Mouse (Mus musculus) limb, embryonic 14.5 days (tissue): ENCODE results near the gene 1700024P04Rik. TPM values are rescaled to one million over a fixed set of nuclear protein-coding genes. Genes with fewer than 3 reads are reported as not detected.

Experiments
- ATAC-seq: fragments of 200-750 bp; cut with Nextera tagmentation; 2 replicates; pipeline ENCODE4 v1.8.0; 2017; ENCODE audit warnings: low read depth, moderate number of reproducible peaks, moderate TSS enrichment; ENCODE audit not compliant: low FRiP score
- DNase-seq: peaks from one replicate; pipeline ENCODE4 v3.0.0-alpha.2; 2015; ENCODE audit warnings: low spot score
- H3K27ac ChIP-seq: fragments of 300-500 bp; sonication (generic); replicated peaks from 2 replicates; pipeline ENCODE4 v1.5.1; 2014; ENCODE audit warnings: low read depth, mild to moderate bottlenecking, low read length, moderate library complexity, mixed read lengths
- H3K27me3 ChIP-seq: fragments of 300-500 bp; sonication (generic); 2 replicates; pipeline ENCODE4 v1.6.1; 2014; ENCODE audit warnings: low read length, mixed read lengths; ENCODE audit not compliant: control insufficient read depth, insufficient read depth
- H3K36me3 ChIP-seq: fragments of 300-500 bp; sonication (generic); 2 replicates; pipeline ENCODE4 v1.6.1; 2014; ENCODE audit warnings: mild to moderate bottlenecking, low read length, moderate library complexity, mixed read lengths; ENCODE audit not compliant: control insufficient read depth, insufficient read depth
- H3K4me1 ChIP-seq: fragments of 300-500 bp; sonication (generic); 2 replicates; pipeline ENCODE4 v1.6.1; 2014; ENCODE audit warnings: antibody characterized with exemption, low read length, mixed read lengths; ENCODE audit not compliant: control insufficient read depth, insufficient read depth
- H3K4me2 ChIP-seq: fragments of 300-500 bp; sonication (generic); replicated peaks from 2 replicates; pipeline ENCODE4 v1.6.1; 2014; ENCODE audit warnings: low read depth, mild to moderate bottlenecking, low read length, moderate library complexity; ENCODE audit not compliant: severe bottlenecking
- H3K4me3 ChIP-seq: fragments of 300-500 bp; sonication (generic); replicated peaks from 2 replicates; pipeline ENCODE4 v1.5.1; 2014; ENCODE audit warnings: low read length
- H3K9ac ChIP-seq: fragments of 300-500 bp; sonication (generic); 2 replicates; pipeline ENCODE4 v1.6.1; 2014; ENCODE audit warnings: mild to moderate bottlenecking, low read depth, low read length, moderate library complexity; ENCODE audit not compliant: severe bottlenecking
- H3K9me3 ChIP-seq: fragments of 300-500 bp; sonication (generic); 2 replicates; pipeline ENCODE4 v1.6.1; 2016; ENCODE audit warnings: low read length; ENCODE audit not compliant: control insufficient read depth
- POLR2A ChIP-seq: fragments of 200-500 bp; IDR thresholded peaks from 2 replicates; pipeline ENCODE4 v1.8.0; 2012; ENCODE audit warnings: inconsistent platforms, mild to moderate bottlenecking, moderate library complexity, borderline replicate concordance; ENCODE audit not compliant: insufficient read depth, insufficient read length; ENCODE audit errors: extremely low read depth
- WGBS: fragments of 180-500 bp; shearing (Covaris S2); extraction: QIAGEN DNeasy Blood & Tissue Kit; methylation state at CpG from one replicate; pipeline ENCODE4 v1.1.7; 2014; 5-methylcytosine and 5-hydroxymethylcytosine counted together
- polyA plus RNA-seq, 2 experiments: library from polyadenylated mRNA; depleted of rRNA in 1 of 2; stranded (reverse) in 1 of 2; unstranded in 1 of 2; fragments of >200 nt; fragmentation: Nextera tagmentation in 1 of 2; extraction: Ambion mirVana in 1 of 2; gene quantifications; 2 replicates each; pipeline versions ENCODE4 v1.2.1 to v1.2.3; 2012 to 2014

1700024P04Rik gene
- polyA plus RNA-seq, 2 experiments, result not detected

GRCm38 (mm10) chr13:99021181-99021580, 36.8 kb upstream of the 1700024P04Rik start:
- Histone ChIP-seq H3K4me1 (peaks cover 6% of the 10 kb centered on the region; the same call in 1 of the 2 replicates), H3K4me3 (no peak overlapping the region), H3K9me3 (no peaks in the 10 kb centered on the region), H3K36me3 (no peaks in the 10 kb centered on the region), H3K27ac (no peak overlapping the region), H3K27me3 (no peaks in the 10 kb centered on the region), H3K4me2 (no peak overlapping the region), H3K9ac (no peak overlapping the region)
- DNase-seq (no peak), ATAC-seq (no peak)
- no peak for TF ChIP-seq POLR2A
- WGBS, result 52% methylated on average over 6 of the region's 6 CpGs

DNA sequence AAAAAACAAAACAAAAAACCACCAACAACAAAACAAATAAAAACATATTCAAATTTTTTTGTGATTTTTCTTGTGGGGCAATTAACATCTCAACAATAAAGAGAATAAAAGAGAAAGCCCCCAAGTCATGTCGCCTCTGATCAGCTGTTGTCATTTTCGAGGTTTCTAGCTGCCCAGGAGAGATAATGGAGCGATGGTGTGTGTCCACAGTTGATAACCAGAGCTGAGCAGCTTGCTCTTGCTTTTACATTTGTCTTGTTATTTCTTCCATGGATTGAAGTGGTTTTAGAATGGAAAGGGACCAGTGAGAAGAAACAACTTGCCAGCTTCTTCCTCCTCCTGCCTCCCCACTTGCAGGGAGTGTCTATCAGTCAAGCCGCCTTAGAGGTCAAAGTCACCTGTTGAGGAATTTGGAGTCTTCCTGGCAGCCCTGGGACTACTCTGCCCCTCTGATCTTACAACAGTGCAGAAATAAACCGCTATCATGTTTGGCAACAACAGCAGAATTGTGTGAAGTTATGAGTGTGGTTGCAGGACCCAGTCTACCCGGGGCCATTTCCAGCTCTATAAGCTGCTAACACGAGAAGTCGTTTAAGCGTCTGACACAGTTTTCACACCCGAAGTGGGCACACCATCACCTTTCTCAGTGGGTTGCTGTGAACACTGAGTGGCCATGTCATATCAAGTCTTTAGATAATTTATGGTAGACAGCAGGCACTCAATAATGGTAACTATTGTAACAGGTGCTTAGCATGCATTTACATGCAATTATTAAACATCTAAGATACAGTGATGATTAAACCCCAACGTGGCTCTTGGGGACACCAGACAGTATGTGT, 35.7 kb upstream of the 1700024P04Rik start:
- H3K9ac ChIP-seq, result no peak overlapping the region

DNA sequence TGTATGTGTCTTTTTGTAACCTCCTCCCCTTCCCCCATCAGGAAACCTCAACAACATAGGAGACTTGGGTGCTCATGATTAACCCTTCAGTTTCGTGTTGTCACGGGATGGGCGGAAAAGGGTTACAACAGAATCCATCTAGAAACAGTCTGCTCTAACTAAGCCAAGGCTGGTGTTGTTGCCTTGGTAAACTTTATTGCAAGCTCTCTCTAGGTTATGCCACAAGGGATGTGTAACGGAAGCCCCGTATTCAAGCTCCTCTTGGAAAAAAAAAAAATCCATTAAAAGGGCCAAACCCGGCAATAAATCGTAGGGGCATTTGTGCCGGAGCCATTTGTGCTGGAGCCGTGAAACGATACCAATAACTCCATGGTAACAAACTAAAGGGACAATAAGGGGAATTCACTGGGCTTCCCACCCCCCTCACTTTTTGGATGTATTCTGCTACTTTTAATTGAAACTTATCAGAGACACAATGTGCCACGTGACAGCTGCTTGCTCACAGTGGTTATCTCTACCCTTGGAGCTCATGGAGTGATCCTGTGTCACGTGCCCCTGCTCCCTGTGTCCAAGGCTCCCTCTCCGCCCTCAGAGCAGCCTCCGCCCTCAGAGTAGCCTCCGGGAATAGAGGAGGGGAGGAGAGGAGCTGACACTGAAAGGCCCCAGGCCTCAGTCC, 34.3 kb upstream of the 1700024P04Rik start:
- WGBS, result 35% methylated on average over 15 of the region's 15 CpGs
- ATAC-seq, result no peak

More for the DNA sequence above, 35.7 kb upstream of the 1700024P04Rik start:
- WGBS, result 86% methylated on average over 11 of the region's 11 CpGs
- no peak for DNase-seq
- Histone ChIP-seq H3K9me3 (no peaks in the 10 kb centered on the region), H3K27ac (no peak overlapping the region), H3K4me1 (peaks cover 6% of the 10 kb centered on the region; the same call in 1 of the 2 replicates), H3K27me3 (no peaks in the 10 kb centered on the region), H3K4me3 (no peak overlapping the region), H3K4me2 (no peak overlapping the region), H3K36me3 (no peaks in the 10 kb centered on the region)
- no peak for TF ChIP-seq POLR2A
- ATAC-seq, result no peak

DNA sequence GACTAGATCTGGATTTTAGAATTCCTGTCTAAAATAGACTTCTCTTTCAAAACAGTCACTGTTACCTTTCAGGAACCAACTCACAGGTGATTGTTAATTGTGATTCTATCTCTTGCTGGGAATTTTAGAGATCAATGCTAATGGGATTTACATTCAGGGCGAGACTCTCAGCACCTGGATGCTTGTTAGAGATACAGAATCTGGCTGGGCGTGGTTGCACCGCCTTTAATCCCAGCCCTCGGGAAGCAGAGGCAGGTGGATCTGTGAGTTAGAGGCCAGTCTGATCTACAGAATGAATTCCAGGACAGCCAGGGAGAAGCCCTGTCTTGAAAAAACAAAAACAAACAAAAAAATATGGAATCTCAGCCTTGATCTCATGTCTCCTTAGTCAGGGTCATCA, 32.3 kb upstream of the 1700024P04Rik start:
- ATAC-seq, result no peak
- Histone ChIP-seq H3K4me3 (no peak overlapping the region), H3K4me1 (peaks cover 6% of the 10 kb centered on the region; the same call in 1 of the 2 replicates), H3K27ac (no peak overlapping the region), H3K9me3 (no peaks in the 10 kb centered on the region), H3K36me3 (no peaks in the 10 kb centered on the region), H3K4me2 (no peak overlapping the region), H3K27me3 (no peaks in the 10 kb centered on the region), H3K9ac (no peak overlapping the region)
- no peak for DNase-seq
- 66% methylated on average over 4 of the region's 4 CpGs for WGBS
- no peak for TF ChIP-seq POLR2A

More for the DNA sequence above, 34.3 kb upstream of the 1700024P04Rik start:
- no peaks in the 10 kb centered on the region for H3K27me3 ChIP-seq
- peaks cover 6% of the 10 kb centered on the region; the same call in 1 of the 2 replicates for H3K4me1 ChIP-seq
- no peaks in the 10 kb centered on the region for H3K36me3 ChIP-seq
- no peak for TF ChIP-seq POLR2A
- DNase-seq, result no peak
- H3K9me3 ChIP-seq, result no peaks in the 10 kb centered on the region
- H3K4me3 ChIP-seq, result no peak overlapping the region
- no peak overlapping the region for H3K4me2 ChIP-seq
- no peak overlapping the region for H3K9ac ChIP-seq
- no peak overlapping the region for H3K27ac ChIP-seq

DNA sequence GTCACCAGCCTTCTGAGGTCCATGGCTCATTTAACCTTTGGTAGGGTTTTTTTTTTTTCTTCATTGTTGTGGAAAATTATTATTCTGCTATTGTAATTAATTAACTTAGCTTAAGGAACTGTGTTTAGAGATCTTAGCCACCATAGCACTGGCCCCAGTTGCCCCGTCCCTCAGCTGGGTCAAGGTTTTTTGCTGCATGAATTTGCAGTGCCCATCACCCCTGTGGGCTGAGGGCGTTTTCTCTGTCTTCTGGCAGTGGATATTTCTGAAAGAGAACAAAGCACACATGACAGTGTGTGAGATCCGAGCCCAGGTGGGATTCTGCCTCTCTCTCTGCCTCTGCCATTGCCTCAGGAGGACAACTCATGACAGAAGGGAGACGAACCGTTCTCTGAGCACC, 28.5 kb upstream of the 1700024P04Rik start:
- Histone ChIP-seq H3K36me3 (no peaks in the 10 kb centered on the region), H3K9me3 (no peaks in the 10 kb centered on the region), H3K27ac (no peak overlapping the region), H3K4me2 (no peak overlapping the region), H3K27me3 (no peaks in the 10 kb centered on the region), H3K4me3 (no peak overlapping the region), H3K9ac (no peak overlapping the region), H3K4me1 (no peaks in the 10 kb centered on the region)
- TF ChIP-seq POLR2A, result no peak
- no peak for DNase-seq
- no peak for ATAC-seq
- WGBS, result 86% methylated on average over 5 of the region's 5 CpGs
